Mouse (Mus musculus) stomach, postnatal 0 days (tissue): ENCODE measurements around the gene Zfp239. TPM values are rescaled to one million over a fixed set of nuclear protein-coding genes. Genes with fewer than 3 reads are reported as not detected.
"Not testable (repeated sequence)": the region's sequence is repeated elsewhere in the genome, so short reads cannot be mapped to it uniquely, and the experiment has no call there.

Experiments used
- ATAC-seq: fragments of 200-750 bp; cut with Nextera tagmentation; 2 replicates; pipeline ENCODE4 v1.8.0; 2017; ENCODE audit not compliant: low FRiP score, low TSS enrichment
- DNase-seq: peaks from one replicate; pipeline ENCODE4 v3.0.0-alpha.2; 2016; ENCODE audit warnings: low spot score
- H3K27ac ChIP-seq: fragments of 300-500 bp; sonication (generic); replicated peaks from 2 replicates; pipeline ENCODE4 v1.5.1; 2014; ENCODE audit warnings: mild to moderate bottlenecking, control low read depth
- H3K27me3 ChIP-seq: fragments of 300-500 bp; sonication (generic); 2 replicates; pipeline ENCODE4 v1.6.1; 2014; ENCODE audit warnings: low read length; ENCODE audit not compliant: control insufficient read depth, insufficient read depth
- H3K36me3 ChIP-seq: fragments of 300-500 bp; sonication (generic); 2 replicates; pipeline ENCODE4 v1.6.1; 2014; ENCODE audit warnings: low read length, mixed read lengths; ENCODE audit not compliant: control insufficient read depth, insufficient read depth
- H3K4me1 ChIP-seq: fragments of 300-500 bp; sonication (generic); replicated peaks from 2 replicates; pipeline ENCODE4 v1.6.1; 2014; ENCODE audit warnings: antibody characterized with exemption; ENCODE audit not compliant: control insufficient read depth, insufficient read depth
- H3K4me2 ChIP-seq: fragments of 300-500 bp; sonication (generic); replicated peaks from 2 replicates; pipeline ENCODE4 v1.6.1; 2014; ENCODE audit warnings: low read depth, mild to moderate bottlenecking, control low read depth, moderate library complexity
- H3K4me3 ChIP-seq: fragments of 300-500 bp; sonication (generic); 2 replicates; pipeline ENCODE4 v1.5.1; 2014; ENCODE audit warnings: low read depth, low read length, control low read depth
- H3K9ac ChIP-seq: fragments of 300-500 bp; sonication (generic); 2 replicates; pipeline ENCODE4 v1.6.1; 2014; ENCODE audit warnings: mild to moderate bottlenecking, low read length, control low read depth, mixed read lengths
- H3K9me3 ChIP-seq: fragments of 300-500 bp; sonication (generic); 2 replicates; pipeline ENCODE4 v1.6.1; 2016; ENCODE audit warnings: low read length; ENCODE audit not compliant: control insufficient read depth
- CTCF ChIP-seq: IDR thresholded peaks from 2 replicates; pipeline ENCODE4 v1.5.1; 2016; ENCODE audit warnings: antibody characterized with exemption, low read depth, mild to moderate bottlenecking, moderate library complexity
- EP300 ChIP-seq: optimal IDR thresholded peaks from 2 replicates; pipeline ENCODE3; 2016; ENCODE audit warnings: antibody characterized with exemption
- WGBS: fragments of 180-500 bp; shearing (Covaris S2); extraction: QIAGEN DNeasy Blood & Tissue Kit; methylation state at CpG from one replicate; pipeline ENCODE4 v1.1.7; 2014; 5-methylcytosine and 5-hydroxymethylcytosine counted together
- polyA plus RNA-seq: library from polyadenylated mRNA; unstranded; fragments of >200 nt; fragmentation: Nextera tagmentation; extraction: Ambion mirVana; gene quantifications from 2 replicates; pipeline ENCODE4 v1.2.1, GENCODE M21; 2015

The Zfp239 gene
- polyA plus RNA-seq, 1 experiment from 2014 or later, result 2.0 TPM

GRCm38 (mm10) chr6:117871034-117871433 is 9.1 kb downstream of the Zfp239 start:
- ATAC-seq, result no peak
- Histone ChIP-seq H3K27me3 (no peaks in the 10 kb centered on the region), H3K9me3 (no peaks in the 10 kb centered on the region), H3K27ac (no peak overlapping the region), H3K4me3 (no peak overlapping the region), H3K36me3 (no peaks in the 10 kb centered on the region), H3K9ac (no peak overlapping the region), H3K4me1 (no peaks in the 10 kb centered on the region), H3K4me2 (no peak overlapping the region)
- 74% methylated on average over 14 of the region's 14 CpGs for WGBS
- TF ChIP-seq CTCF (no peak), EP300 (no peak)
- DNase-seq, result no peak

- H3K9ac ChIP-seq, H3K27ac ChIP-seq: not testable (repeated sequence)
Observed at GRCm38 (mm10) chr6:117873450-117873849, 11.6 kb downstream of the Zfp239 start.

DNA sequence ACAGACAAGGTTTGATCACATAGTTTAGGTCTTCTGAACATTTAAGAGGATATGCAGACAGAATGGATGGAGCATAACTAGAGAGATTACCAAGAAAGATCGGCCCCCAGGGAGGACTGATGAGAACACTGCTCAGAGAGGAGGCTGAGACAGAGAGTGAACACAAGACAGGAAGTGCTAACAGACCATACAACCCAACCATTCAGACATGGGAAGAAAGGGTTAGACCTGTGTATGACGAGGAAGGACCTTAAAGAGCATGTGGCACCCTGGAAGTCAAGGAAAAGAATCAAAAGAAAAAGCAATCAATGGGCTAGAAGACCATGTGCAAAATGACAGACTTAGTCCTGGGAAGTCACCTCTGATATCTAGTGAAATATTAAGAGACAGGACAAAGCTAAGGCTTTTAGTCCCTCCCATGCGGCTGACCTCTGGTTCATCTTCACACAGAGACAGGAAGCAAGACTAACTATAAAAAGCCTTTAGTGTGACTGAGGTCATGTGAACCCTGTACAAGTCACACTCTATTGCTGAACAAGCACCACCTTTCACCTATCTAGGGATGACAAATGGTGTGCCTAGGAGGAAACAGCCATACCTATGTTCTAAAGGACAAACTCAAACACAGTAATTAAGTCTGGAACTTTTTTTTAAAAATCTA is 12.9 kb downstream of the Zfp239 start:
- WGBS, result 78% methylated on average over 3 of the region's 3 CpGs
- TF ChIP-seq EP300 (no peak), CTCF (no peak)
- Histone ChIP-seq H3K27me3 (no peaks in the 10 kb centered on the region), H3K4me1 (no peaks in the 10 kb centered on the region), H3K36me3 (no peaks in the 10 kb centered on the region), H3K4me2 (no peak overlapping the region), H3K9me3 (no peaks in the 10 kb centered on the region), H3K9ac (no peak overlapping the region), H3K4me3 (no peak overlapping the region), H3K27ac (no peak overlapping the region)
- no peak for ATAC-seq
- DNase-seq, result no peak

More at GRCm38 (mm10) chr6:117873450-117873849, 11.6 kb downstream of the Zfp239 start:
- H3K4me2 ChIP-seq, ATAC-seq, H3K4me3 ChIP-seq, DNase-seq, H3K4me1 ChIP-seq, H3K27me3 ChIP-seq, H3K36me3 ChIP-seq, H3K9me3 ChIP-seq: not testable (repeated sequence)
- 88% methylated on average over 7 of the region's 7 CpGs for WGBS

GRCm38 (mm10) chr6:117878700-117879407 is 17.0 kb downstream of the Zfp239 start:
- Histone ChIP-seq H3K36me3 (no peaks in the 10 kb centered on the region), H3K4me3 (peak overlapping the region; percentile 51), H3K27ac (peak overlapping the region; percentile 99), H3K9ac (peak overlapping the region; percentile 83), H3K9me3 (no peaks in the 10 kb centered on the region), H3K4me2 (peak overlapping the region; percentile 65), H3K4me1 (no peaks in the 10 kb centered on the region; the same call in 1 of the 2 replicates), H3K27me3 (no peaks in the 10 kb centered on the region)
- 10% methylated on average over 26 of the region's 26 CpGs for WGBS
- TF ChIP-seq EP300 (no peak), CTCF (no peak)
- ATAC-seq (peak; percentile 89), DNase-seq (peak; percentile 88)

DNA sequence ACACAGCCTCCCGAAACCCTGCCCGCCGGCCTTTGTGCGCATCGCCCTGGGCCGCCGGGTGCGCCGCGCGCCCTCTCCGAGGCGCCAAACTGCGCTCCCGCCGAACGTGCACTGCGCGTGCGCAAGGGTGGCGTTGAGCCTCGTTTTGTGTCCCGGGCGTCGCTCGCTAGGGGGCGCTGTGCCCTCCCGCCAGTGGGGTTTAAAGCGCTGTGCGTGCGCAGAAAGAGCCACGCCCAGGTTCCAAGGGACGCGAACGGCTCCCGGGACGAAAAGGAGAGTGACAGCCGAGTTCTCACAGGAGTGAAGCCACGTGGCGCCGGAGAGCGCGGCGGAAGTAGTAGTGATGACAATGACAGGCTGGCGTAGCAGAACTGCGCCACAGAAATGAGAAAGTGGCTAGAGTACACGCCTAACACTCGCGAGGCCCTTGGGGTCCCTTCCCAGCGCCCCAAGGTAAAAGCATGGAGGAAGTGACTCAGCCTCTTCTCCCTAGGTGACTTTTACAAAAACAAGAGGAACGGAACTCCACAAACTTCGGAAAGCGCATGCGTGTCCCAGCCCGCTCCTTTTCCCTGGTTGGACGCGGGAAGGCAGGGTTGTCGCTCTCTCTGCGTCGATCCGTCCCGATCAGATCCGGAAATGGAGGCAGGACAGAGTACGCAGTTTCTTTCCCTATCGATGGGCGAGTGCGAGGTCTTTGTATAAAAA is 17.7 kb downstream of the Zfp239 start:
- Histone ChIP-seq H3K9ac (peak overlapping the region; percentile 83), H3K27ac (peak overlapping the region; percentile 99), H3K36me3 (no peaks in the 10 kb centered on the region), H3K4me3 (peak overlapping the region; percentile 51), H3K27me3 (no peaks in the 10 kb centered on the region), H3K9me3 (no peaks in the 10 kb centered on the region), H3K4me1 (no peaks in the 10 kb centered on the region; the same call in 1 of the 2 replicates), H3K4me2 (peak overlapping the region; percentile 65)
- peak; percentile 100 for DNase-seq
- under 1% methylated on average over 67 of the region's 67 CpGs for WGBS
- ATAC-seq, result peak; percentile 95
- TF ChIP-seq CTCF (peak; percentile 100), EP300 (peak; percentile 83)
